Mouse (Mus musculus): Measurements from ENCODE around the gene Gm49383.
"Not testable (repeated sequence)": the region's sequence is repeated elsewhere in the genome, so short reads cannot be mapped to it uniquely, and the experiment has no call there.

The Gm49383 gene

GRCm38 (mm10) chr12:69166861-69167581 is 29.9 kb downstream of the Gm49383 start:
- DNase-seq (ENCODE audit: low read depth, low spot score) = not testable (repeated sequence)

GRCm38 (mm10) chr12:69164904-69165303 is 32.0 kb downstream of the Gm49383 start:
- DNase-seq (ENCODE audit: low read depth, low spot score) = no peak

GRCm38 (mm10) chr12:69163586-69163985 is 33.3 kb downstream of the Gm49383 start:
- not testable (repeated sequence) for DNase-seq (ENCODE audit: low read depth, low spot score)

GRCm38 (mm10) chr12:69160677-69161076 is 36.2 kb downstream of the Gm49383 start:
- DNase-seq (ENCODE audit: low read depth, low spot score) = not testable (repeated sequence)

- DNase-seq (ENCODE audit: low read depth, low spot score) = peak; percentile 76
Observed at GRCm38 (mm10) chr12:69159578-69159940, 37.3 kb downstream of the Gm49383 start.

GRCm38 (mm10) chr12:69158765-69159577 is 37.9 kb downstream of the Gm49383 start, which contains the start of gene Rps29:
Gene Rps29 (minus strand): TSS chr12:69159186.
- peak; percentile 100 for DNase-seq (ENCODE audit: low read depth, low spot score)

- DNase-seq (ENCODE audit: low read depth, low spot score) = no peak
Observed at GRCm38 (mm10) chr12:69158366-69158764, 38.5 kb downstream of the Gm49383 start.

- DNase-seq (ENCODE audit: low read depth, low spot score) = no peak
Observed at GRCm38 (mm10) chr12:69157107-69157506, 39.8 kb downstream of the Gm49383 start.

GRCm38 (mm10) chr12:69156436-69156835 is 40.5 kb downstream of the Gm49383 start:
- no peak for DNase-seq (ENCODE audit: low read depth, low spot score)

GRCm38 (mm10) chr12:69155923-69156322 is 41.0 kb downstream of the Gm49383 start:
- DNase-seq (ENCODE audit: low read depth, low spot score) = no peak

- DNase-seq (ENCODE audit: low read depth, low spot score) = no peak
Observed at GRCm38 (mm10) chr12:69150049-69150448, 46.9 kb downstream of the Gm49383 start.

GRCm38 (mm10) chr12:69147166-69147735 is 49.7 kb downstream of the Gm49383 start:
- no peak for DNase-seq (ENCODE audit: low read depth, low spot score)

GRCm38 (mm10) chr12:69143460-69143859 is 53.4 kb downstream of the Gm49383 start:
- no peak for DNase-seq (ENCODE audit: low read depth, low spot score)

- no peak for DNase-seq (ENCODE audit: low read depth, low spot score)
Observed at GRCm38 (mm10) chr12:69139841-69140240, 57.1 kb downstream of the Gm49383 start.

GRCm38 (mm10) chr12:69139201-69139600 is 57.7 kb downstream of the Gm49383 start:
- DNase-seq (ENCODE audit: low read depth, low spot score) = no peak
